Mouse (Mus musculus) myocyte (in vitro differentiated cells): ENCODE measurements around the gene Plvap.

ENCODE experiments used
- E2F4 ChIP-seq: IDR thresholded peaks from one replicate; pipeline ENCODE4 v1.6.1; 2011; ENCODE audit warnings: mild to moderate bottlenecking, control low read depth, moderate library complexity; ENCODE audit not compliant: insufficient read depth
- MAX ChIP-seq: IDR thresholded peaks from one replicate; pipeline ENCODE4 v1.6.1; 2011; ENCODE audit warnings: low read depth, mild to moderate bottlenecking, control low read depth
- MYOD1 ChIP-seq, 3 experiments: IDR thresholded peaks; one replicate each; pipeline ENCODE4 v1.6.1; 2011; ENCODE audit warnings: control low read depth in 2 of 3, low read depth in 2 of 3, mild to moderate bottlenecking in 2 of 3, moderate library complexity in 1 of 3; ENCODE audit not compliant: insufficient read length in 2 of 3, control insufficient read depth in 1 of 3
- MYOG ChIP-seq, 3 experiments: IDR thresholded peaks; one replicate each; pipeline ENCODE4 v1.6.1; 2011; ENCODE audit warnings: control low read depth in 2 of 3, low read depth in 2 of 3, mild to moderate bottlenecking in 2 of 3; ENCODE audit not compliant: insufficient read length in 2 of 3, control insufficient read depth in 1 of 3, insufficient read depth in 1 of 3
- POLR2A ChIP-seq: IDR thresholded peaks from one replicate; pipeline ENCODE4 v1.6.1; 2011; ENCODE audit warnings: low read depth, mild to moderate bottlenecking, control low read depth, moderate library complexity; ENCODE audit not compliant: insufficient read length
- POLR2AphosphoS2 ChIP-seq: IDR thresholded peaks from one replicate; pipeline ENCODE4 v1.6.1; 2011; ENCODE audit warnings: low read depth, control low read depth; ENCODE audit not compliant: insufficient read length
- SRF ChIP-seq: IDR thresholded peaks from one replicate; pipeline ENCODE4 v1.6.1; 2011; ENCODE audit warnings: low read depth; ENCODE audit not compliant: control insufficient read depth, insufficient read length
- TCF12 ChIP-seq: IDR thresholded peaks from one replicate; pipeline ENCODE4 v1.6.1; 2011; ENCODE audit warnings: mild to moderate bottlenecking, control low read depth; ENCODE audit not compliant: poor library complexity, insufficient read depth, severe bottlenecking
- TCF3 ChIP-seq: IDR thresholded peaks from one replicate; pipeline ENCODE4 v1.6.1; 2011; ENCODE audit warnings: low read depth, control low read depth; ENCODE audit not compliant: insufficient read length
- USF1 ChIP-seq: IDR thresholded peaks from one replicate; pipeline ENCODE4 v1.6.1; 2011; ENCODE audit warnings: low read depth, mild to moderate bottlenecking, control low read depth, moderate library complexity

DNA sequence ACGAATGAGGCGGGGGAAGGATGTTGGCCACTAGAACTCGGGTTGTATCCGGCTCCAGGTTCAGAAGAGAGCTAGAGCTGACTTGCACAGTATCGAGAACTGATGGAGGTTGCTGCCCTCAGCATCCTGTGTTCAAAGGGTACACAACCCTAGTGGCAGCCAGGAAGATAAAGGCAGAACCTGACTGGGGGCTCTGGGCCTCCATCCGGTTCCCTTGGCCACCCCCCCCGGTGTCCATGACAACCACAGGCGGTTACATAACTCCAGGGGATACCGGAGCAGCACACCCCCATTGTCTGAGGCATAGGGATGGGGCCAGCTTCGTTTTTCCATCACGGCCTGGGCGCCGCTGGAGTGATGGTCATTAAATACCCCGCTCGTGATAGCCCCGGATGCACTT, 48.8 kb downstream of the Plvap start:
- TF ChIP-seq E2F4 (no peak), POLR2A (no peak), POLR2AphosphoS2 (no peak), MAX (no peak), TCF12 (no peak), USF1 (no peak), MYOD1 (IDR thresholded peaks at IDR 0.05; ENCODE audit: control insufficient read depth in 1 of 3, insufficient read length in 2 of 3, low read depth in 2 of 3) (no peak), SRF (no peak), TCF3 (no peak), MYOG (IDR thresholded peaks at IDR 0.05; ENCODE audit: control insufficient read depth in 1 of 3, insufficient read depth in 1 of 3, insufficient read length in 2 of 3, low read depth in 2 of 3) (no peak)
